Mouse (Mus musculus) liver, adult 2 months (tissue): ENCODE measurements around the gene Ufc1. TPM values are rescaled to one million over a fixed set of nuclear protein-coding genes. Genes with fewer than 3 reads are reported as not detected.

ENCODE experiments used
- DNase-seq: peaks from one replicate; pipeline ENCODE4 v3.0.0-alpha.2; 2011; ENCODE audit warnings: low read depth, low spot score; ENCODE audit errors: extremely low read depth
- H3K27ac ChIP-seq: fragments of 200-500 bp; replicated peaks from 2 replicates; pipeline ENCODE4 v1.5.1; 2012; ENCODE audit warnings: low read depth, mild to moderate bottlenecking, control low read depth, inconsistent platforms, low read length; ENCODE audit not compliant: insufficient read depth
- H3K27me3 ChIP-seq: fragments of 200-500 bp; 2 replicates; pipeline ENCODE4 v1.6.1; 2012; ENCODE audit warnings: mild to moderate bottlenecking, moderate library complexity, low read length, inconsistent platforms; ENCODE audit not compliant: control insufficient read depth, insufficient read depth
- H3K36me3 ChIP-seq: fragments of 200-500 bp; 2 replicates; pipeline ENCODE4 v1.6.1; 2012; ENCODE audit warnings: low read length, inconsistent platforms; ENCODE audit not compliant: control insufficient read depth, insufficient read depth
- H3K4me1 ChIP-seq: fragments of 200-500 bp; 2 replicates; pipeline ENCODE4 v1.6.1; 2011; ENCODE audit warnings: low read length; ENCODE audit not compliant: control insufficient read depth, insufficient read depth
- H3K4me3 ChIP-seq: fragments of 200-500 bp; 2 replicates; pipeline ENCODE4 v1.5.1; 2011; ENCODE audit warnings: low read depth, mild to moderate bottlenecking, control low read depth, low read length, moderate library complexity; ENCODE audit not compliant: insufficient read depth
- H3K79me2 ChIP-seq: fragments of 200-500 bp; 2 replicates; pipeline ENCODE4 v1.6.1; 2012; ENCODE audit warnings: inconsistent platforms, mild to moderate bottlenecking, low read length, moderate library complexity; ENCODE audit not compliant: control insufficient read depth, insufficient read depth
- H3K9ac ChIP-seq: fragments of 200-500 bp; 2 replicates; pipeline ENCODE4 v1.6.1; 2012; ENCODE audit warnings: low read depth, mild to moderate bottlenecking, control low read depth, inconsistent platforms, low read length
- CTCF ChIP-seq: fragments of 200-500 bp; IDR thresholded peaks from 2 replicates; pipeline ENCODE4 v1.5.1; 2011; ENCODE audit warnings: low read depth, low read length, control low read depth
- POLR2A ChIP-seq: fragments of 200-500 bp; IDR thresholded peaks from 2 replicates; pipeline ENCODE4 v1.6.1; 2011; ENCODE audit warnings: low read length, control low read depth; ENCODE audit not compliant: insufficient read depth; ENCODE audit errors: extremely low read depth
- WGBS: fragments of 180-500 bp; shearing (Covaris S2); methylation state at CpG from one replicate; pipeline ENCODE4 v1.1.7; 2018; 5-methylcytosine and 5-hydroxymethylcytosine counted together
- polyA plus RNA-seq: library from polyadenylated mRNA; depleted of rRNA; stranded (reverse); fragments of >200 nt; gene quantifications from 2 replicates; pipeline ENCODE4 v1.2.3, GENCODE M21; 2012
- total RNA-seq: library from RNA; depleted of rRNA; stranded (reverse); fragments of >200 nt; gene quantifications from 2 replicates; pipeline ENCODE4 v1.2.3, GENCODE M21; 2014

Gene Ufc1
- total and polyA plus RNA-seq, 2 experiments = 30.3 to 103 TPM

DNA sequence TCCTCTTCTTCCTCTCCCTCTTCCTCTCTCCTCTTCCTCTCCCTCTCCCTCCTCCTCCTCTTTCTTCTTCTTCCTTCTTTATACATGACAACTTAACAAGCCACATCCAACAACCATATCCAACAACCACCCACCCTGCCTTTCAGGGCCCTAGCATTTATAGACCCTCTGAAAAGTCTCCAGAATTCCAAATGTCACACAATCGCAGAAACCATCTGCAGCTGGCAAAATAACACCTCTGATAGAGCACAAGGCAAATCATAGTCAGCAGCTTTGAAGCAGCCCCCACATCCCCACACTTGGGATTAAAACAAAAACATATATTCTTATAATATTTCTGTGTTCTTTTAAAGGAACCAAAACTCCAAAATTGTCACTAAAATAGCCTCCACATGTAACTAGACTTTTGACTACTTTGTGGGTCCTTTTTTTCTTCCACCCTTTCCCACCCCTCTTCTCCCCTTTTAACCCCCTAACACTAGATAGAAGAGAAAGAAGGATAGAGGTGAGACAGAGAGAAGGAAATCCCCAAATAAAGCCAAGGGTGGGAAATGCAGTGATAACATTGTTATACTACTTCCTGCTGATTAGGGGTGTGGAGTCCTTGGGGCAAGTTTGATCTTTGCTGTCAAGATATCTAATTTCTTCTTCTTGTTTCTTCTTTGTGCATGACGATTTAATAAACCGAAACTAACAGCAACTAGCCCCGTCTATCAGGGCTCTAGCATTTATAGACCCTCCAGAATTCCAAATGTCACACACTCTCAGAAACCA lies 28.7 kb downstream of the Ufc1 start:
- 68% methylated on average over 4 of the region's 4 CpGs for WGBS
- H3K4me3 ChIP-seq = no peak overlapping the region
- no peaks in the 10 kb centered on the region for H3K27me3 ChIP-seq
- H3K9ac ChIP-seq = no peak overlapping the region
- no peak overlapping the region; the same call in 1 of the 2 replicates for H3K27ac ChIP-seq
- H3K4me1 ChIP-seq = peaks cover 5% of the 10 kb centered on the region; the same call in 1 of the 2 replicates
- no peaks in the 10 kb centered on the region for H3K79me2 ChIP-seq
- TF ChIP-seq CTCF (no peak), POLR2A (no peak)
- no peaks in the 10 kb centered on the region for H3K36me3 ChIP-seq
- no peak for DNase-seq

GRCm38 (mm10) chr1:171263666-171264461 lies 31.0 kb downstream of the Ufc1 start:
- no peaks in the 10 kb centered on the region for H3K79me2 ChIP-seq
- H3K9ac ChIP-seq = no peak overlapping the region
- WGBS = 79% methylated on average over 3 of the region's 3 CpGs
- no peaks in the 10 kb centered on the region for H3K36me3 ChIP-seq
- no peak overlapping the region for H3K4me3 ChIP-seq
- DNase-seq = no peak
- TF ChIP-seq CTCF (no peak; the same call in 1 of the 2 replicates), POLR2A (no peak)
- peaks cover 10% of the 10 kb centered on the region; the same call in 1 of the 2 replicates for H3K4me1 ChIP-seq
- no peaks in the 10 kb centered on the region for H3K27me3 ChIP-seq
- no peak overlapping the region for H3K27ac ChIP-seq

DNA sequence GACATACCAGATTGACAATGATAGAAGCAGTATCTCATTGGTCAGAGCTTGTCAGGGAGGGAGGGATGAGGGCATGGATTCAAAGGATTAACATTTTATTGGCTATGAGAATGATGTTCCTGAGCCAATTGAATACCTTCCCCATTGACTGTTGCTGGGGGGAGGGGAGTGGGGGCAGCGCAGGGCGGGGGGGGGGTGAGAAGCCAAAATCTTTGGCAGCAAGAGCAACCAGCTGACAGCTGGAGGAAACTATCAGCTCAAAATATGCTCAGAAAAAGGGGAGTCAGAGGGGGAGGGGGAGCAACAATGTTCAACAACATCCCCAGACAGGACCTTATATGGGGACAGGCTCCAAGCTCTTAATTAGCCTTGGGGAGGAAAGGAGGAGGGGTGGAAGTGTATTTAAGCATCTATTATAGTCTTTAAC lies 31.6 kb downstream of the Ufc1 start:
- no peak overlapping the region for H3K27ac ChIP-seq

DNA sequence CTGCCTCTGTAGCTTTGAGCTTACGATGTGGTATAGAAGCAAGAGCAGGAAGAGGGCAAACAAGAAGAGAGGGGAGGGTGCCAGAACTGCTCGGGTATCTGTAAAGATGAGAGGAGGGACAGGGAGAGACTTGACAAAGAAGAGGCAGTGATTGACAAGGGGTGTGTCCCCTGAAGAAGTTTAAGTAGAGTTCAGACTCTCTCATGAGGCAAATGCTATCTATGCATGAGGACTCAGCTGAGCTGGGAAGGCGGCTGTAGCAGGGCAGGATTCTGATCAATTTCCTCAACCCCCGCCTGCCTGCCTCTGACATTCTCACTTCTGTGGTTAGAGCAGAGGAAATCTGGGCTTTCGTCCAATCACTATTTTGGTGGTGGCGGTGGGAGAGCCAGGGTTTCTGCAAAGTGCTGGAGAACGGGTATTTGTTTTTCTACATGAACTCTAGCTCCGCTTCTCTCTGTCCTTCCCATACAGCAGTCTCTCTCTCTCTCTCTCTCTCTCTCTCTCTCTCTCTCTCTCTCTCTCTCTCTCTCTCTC lies 32.2 kb downstream of the Ufc1 start:
- H3K27me3 ChIP-seq = no peaks in the 10 kb centered on the region
- H3K79me2 ChIP-seq = no peaks in the 10 kb centered on the region
- H3K4me3 ChIP-seq = no peak overlapping the region
- H3K27ac ChIP-seq = peak overlapping the region; percentile 63
- under 1% methylated on average over 8 of the region's 8 CpGs for WGBS
- H3K4me1 ChIP-seq = peaks cover 10% of the 10 kb centered on the region; the same call in 1 of the 2 replicates
- H3K36me3 ChIP-seq = no peaks in the 10 kb centered on the region
- peak; percentile 42 for DNase-seq
- peak overlapping the region; percentile 3; the same call in 1 of the 2 replicates for H3K9ac ChIP-seq
- TF ChIP-seq CTCF = no peak
- no peak for TF ChIP-seq POLR2A

More for the DNA sequence above, 31.6 kb downstream of the Ufc1 start:
- peaks cover 10% of the 10 kb centered on the region; the same call in 1 of the 2 replicates for H3K4me1 ChIP-seq
- H3K27me3 ChIP-seq = no peaks in the 10 kb centered on the region
- H3K36me3 ChIP-seq = no peaks in the 10 kb centered on the region
- H3K4me3 ChIP-seq = no peak overlapping the region
- H3K9ac ChIP-seq = no peak overlapping the region
- H3K79me2 ChIP-seq = no peaks in the 10 kb centered on the region
- DNase-seq = peak; percentile 49
- TF ChIP-seq POLR2A (no peak), CTCF (no peak)
- 0% methylated on average over 2 of the region's 2 CpGs for WGBS

- H3K9ac ChIP-seq = no peak overlapping the region
- H3K27me3 ChIP-seq = no peaks in the 10 kb centered on the region
- H3K4me1 ChIP-seq = peaks cover 13% of the 10 kb centered on the region; the same call in 1 of the 2 replicates
- 6% methylated on average over 3 of the region's 3 CpGs for WGBS
- no peaks in the 10 kb centered on the region for H3K36me3 ChIP-seq
- peak; percentile 87 for DNase-seq
- no peaks in the 10 kb centered on the region for H3K79me2 ChIP-seq
- TF ChIP-seq CTCF (no peak), POLR2A (no peak)
- H3K4me3 ChIP-seq = no peak overlapping the region
- 0 out of 2 replicates have a peak overlapping the region, but pooled peaks have one; percentile 15 for H3K27ac ChIP-seq
Observed at GRCm38 (mm10) chr1:171260316-171260715, 34.5 kb downstream of the Ufc1 start.
